Mouse (Mus musculus) brain, embryonic 14.5 days (tissue): ENCODE measurements at regions not wholly inside any gene's neighbourhood (a gene's known extent, or its start where the extent isn't known, plus 50 kb on each side); places are given as distances from the start of the nearest gene placed in this dataset.

Experiments
- DNase-seq: peaks from one replicate; pipeline ENCODE4 v3.0.0-alpha.2; 2011; ENCODE audit warnings: low read depth
- CTCF ChIP-seq: fragments of 200-500 bp; IDR thresholded peaks from 2 replicates; pipeline ENCODE4 v1.5.1; 2012; ENCODE audit warnings: inconsistent platforms, mild to moderate bottlenecking, moderate library complexity, borderline replicate concordance; ENCODE audit not compliant: insufficient read depth, insufficient read length; ENCODE audit errors: extremely low read depth
- POLR2A ChIP-seq: fragments of 200-500 bp; IDR thresholded peaks from 2 replicates; pipeline ENCODE4 v1.6.1; 2012; ENCODE audit warnings: mild to moderate bottlenecking, inconsistent platforms, borderline replicate concordance; ENCODE audit not compliant: poor library complexity, insufficient read depth, insufficient read length, severe bottlenecking; ENCODE audit errors: extremely low read depth

DNA sequence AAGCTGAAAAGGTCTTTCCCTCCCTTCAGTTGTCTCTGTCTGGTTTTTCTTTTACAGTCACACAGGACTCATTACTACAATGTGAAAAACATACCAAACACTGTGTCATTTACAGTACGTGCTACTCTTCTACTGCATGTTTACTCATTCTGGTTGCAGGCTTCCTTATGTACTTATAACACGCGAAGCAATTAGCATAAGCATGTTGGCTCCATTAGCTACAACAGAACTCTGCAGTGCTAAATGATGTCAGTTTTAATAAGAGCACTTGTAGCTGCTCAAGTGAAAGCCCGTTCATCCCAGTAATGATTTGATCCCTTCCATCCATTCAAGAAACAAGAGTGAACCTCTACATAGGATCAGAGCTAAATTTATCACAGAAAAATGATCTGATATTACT, 199.2 kb downstream of the S1pr1 start:
- peak; percentile 43 for DNase-seq

DNA sequence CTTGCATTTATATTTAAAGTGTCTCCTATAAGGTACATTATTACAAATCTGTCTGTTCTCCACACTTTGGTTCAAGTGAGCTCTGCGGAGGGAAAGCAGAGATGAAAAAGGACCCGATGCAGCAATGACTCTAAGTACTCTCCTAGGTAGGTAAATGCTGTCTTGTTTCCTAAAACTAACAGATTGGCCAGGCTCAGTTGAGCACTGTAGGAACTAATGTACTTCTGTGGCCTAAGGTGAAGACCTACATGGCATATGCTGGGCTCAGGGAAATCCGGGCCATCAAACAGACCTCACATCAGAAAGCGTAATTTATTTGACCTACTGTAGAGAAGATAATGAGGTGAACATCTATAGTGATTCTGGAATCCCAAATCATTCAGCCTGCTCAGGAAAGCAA, 205.2 kb downstream of the S1pr1 start:
- TF ChIP-seq POLR2A (no peak), CTCF (no peak)
- DNase-seq, result no peak

More for the DNA sequence above, 199.2 kb downstream of the S1pr1 start:
- no peak for TF ChIP-seq POLR2A
- no peak for TF ChIP-seq CTCF

DNA sequence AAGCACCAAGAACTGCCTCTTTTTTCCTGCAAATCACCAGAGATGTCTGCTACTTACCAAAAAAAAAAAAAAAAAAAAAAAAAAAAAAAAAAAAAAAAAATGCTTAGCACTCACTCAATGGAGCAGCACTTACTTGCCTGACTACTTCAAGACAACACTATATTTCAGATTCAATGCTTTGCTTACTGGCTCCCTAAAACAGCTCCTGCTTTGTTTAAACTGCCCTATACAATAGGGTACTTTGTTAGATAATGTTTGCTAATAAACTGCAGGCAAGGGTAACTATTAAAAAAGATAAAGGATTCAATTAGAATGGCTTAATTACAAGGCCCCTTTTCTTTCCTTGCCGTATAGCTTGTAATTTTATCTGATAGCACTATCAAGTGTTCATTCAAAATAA, 217.5 kb downstream of the S1pr1 start:
- peak; percentile 39 for DNase-seq
- no peak for TF ChIP-seq CTCF
- TF ChIP-seq POLR2A, result no peak

DNA sequence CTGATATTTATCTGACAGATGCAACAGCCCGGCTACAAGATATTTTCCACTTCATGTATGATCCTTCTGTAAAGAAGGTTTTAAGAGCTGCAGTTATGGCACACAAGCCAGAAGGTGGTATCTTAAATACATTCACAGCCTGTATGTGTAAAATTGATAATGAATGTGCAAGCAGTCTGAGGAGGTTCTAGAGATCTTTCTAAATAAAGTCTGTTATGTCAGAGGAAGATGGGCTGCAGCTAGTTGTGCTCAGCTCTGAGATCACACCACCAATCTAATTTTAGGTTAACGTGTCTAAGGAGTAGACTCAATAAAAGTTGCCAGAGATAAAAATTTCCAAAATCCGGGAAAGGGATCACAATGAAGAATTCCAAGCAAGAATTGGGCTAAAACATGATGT, 218.8 kb downstream of the S1pr1 start:
- DNase-seq, result no peak
- TF ChIP-seq CTCF (no peak), POLR2A (no peak)

DNA sequence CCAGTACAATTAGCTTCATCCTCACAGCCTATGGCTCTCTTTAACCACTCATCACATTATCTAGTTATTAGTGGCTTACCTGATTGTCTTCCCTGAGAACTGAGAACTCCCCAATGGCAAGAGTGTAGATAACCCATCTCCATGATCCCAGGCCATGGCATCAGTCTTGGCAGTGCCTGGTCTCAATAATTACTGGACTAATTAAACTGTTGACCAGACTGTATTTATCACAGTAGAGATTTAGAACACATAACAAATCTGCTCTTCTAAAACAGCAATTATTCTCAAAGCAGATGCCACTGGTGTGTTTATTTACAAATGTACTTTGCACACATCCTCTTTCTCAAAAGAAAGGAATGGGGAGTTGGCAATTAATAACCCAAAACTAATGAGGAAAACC, 219.2 kb downstream of the S1pr1 start:
- TF ChIP-seq CTCF (no peak), POLR2A (no peak)
- DNase-seq, result no peak

DNA sequence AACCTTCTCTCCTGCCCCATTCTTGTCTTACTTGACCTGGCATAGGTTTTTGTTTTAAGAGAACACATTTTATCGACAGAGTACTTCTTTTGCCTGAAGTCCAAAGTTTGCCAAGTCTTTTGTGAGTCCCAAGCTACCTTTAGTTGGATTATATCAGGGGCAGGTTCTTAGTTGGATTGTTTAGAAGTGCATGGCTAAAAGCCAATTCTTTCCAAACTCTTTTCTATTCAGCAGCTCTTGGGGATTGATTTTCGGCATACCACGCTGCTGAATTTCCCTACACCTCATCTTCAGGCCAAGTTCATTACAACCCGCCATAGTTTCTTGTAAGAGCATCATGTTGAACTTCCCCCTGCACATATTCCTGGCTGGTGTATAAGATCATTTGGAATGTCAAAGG, 245.9 kb downstream of the S1pr1 start:
- TF ChIP-seq CTCF (no peak), POLR2A (no peak)
- DNase-seq, result peak; percentile 7

DNA sequence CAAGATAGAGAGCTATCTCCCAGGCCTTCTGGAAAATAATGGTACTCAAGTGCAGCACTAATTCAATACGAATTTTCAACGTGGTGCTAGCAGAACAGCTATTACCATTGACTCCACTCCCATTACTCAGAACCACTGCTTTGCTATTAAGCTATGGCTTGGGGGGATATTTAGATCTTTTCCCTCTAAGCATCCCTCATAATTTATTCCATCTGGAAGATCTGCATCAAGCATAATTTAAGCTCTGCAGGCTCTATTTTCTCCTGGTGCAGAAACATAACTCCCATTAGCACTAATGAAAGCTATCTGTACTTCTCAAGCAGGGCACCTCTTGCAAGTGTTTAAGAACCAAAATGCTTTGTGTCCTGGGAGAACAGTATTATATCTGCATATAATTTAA, 247.0 kb downstream of the S1pr1 start:
- TF ChIP-seq CTCF, result no peak
- no peak for TF ChIP-seq POLR2A
- DNase-seq, result peak; percentile 31

DNA sequence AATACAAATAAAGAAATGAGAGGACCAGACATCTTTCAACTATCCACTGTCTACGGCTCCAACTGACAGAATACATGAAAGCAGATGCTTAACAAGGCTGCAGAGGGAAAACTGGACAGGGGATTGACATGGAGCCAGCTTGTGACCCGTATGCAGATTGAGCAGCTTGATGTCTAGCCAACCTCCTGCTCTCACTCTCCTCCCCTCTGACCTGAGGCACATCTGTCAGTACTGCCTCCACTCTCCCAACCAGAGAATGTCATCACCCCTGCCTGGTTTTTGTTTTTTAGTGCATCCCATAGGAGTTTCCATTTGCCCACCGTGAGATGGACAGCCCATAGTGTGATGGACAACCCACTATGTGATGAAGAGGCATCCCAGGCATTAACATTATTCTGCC, 252.2 kb downstream of the S1pr1 start:
- no peak for DNase-seq
- TF ChIP-seq CTCF (no peak), POLR2A (no peak)
